Mouse (Mus musculus) heart, postnatal 0 days (tissue): ENCODE data around the gene Lactbl1.

Source experiments
- CTCF ChIP-seq: IDR thresholded peaks from 2 replicates; pipeline ENCODE4 v1.5.1; 2016; ENCODE audit warnings: antibody characterized with exemption, control low read depth, low read depth
- EP300 ChIP-seq: IDR thresholded peaks from 2 replicates; pipeline ENCODE4 v1.6.1; 2016; ENCODE audit warnings: antibody characterized with exemption, low read depth

- TF ChIP-seq CTCF, result peak; percentile 34
- no peak for TF ChIP-seq EP300
These were observed 45.3 kb downstream of the Lactbl1 start for GRCm38 (mm10) chr4:136667757-136668156.
